Mouse (Mus musculus): Measurements from ENCODE around the gene Zbtb17. TPM values are rescaled to one million over a fixed set of nuclear protein-coding genes. Genes with fewer than 3 reads are reported as not detected.
A peak's percentile ranks its signal among the peaks of the same experiment; 100 is the strongest.

Gene Zbtb17
- polyA plus RNA-seq (2015; fragmentation: Nextera tagmentation; extraction: Ambion mirVana), result 25.6 and 27.2 TPM in 2 replicates

GRCm38 (mm10) chr4:141444451-141445327, at the start of gene Zbtb17:
Gene Zbtb17, plus strand, starts transcription at chr4:141444654.
- Histone ChIP-seq H3K27me3 (replicated peaks) (no peaks in the 10 kb centered on the region), H3K36me3 (peaks cover 9% of the 10 kb centered on the region), H3K9me3 (no peaks in the 10 kb centered on the region), H3K4me1 (replicated peaks) (peaks cover 15% of the 10 kb centered on the region), H3K4me3 (replicated peaks) (peak within 1 kb of the TSS; percentile 100), H3K27ac (peak within 1 kb of the TSS; percentile 70), H3K4me2 (replicated peaks) (peak within 1 kb of the TSS; percentile 77), H3K9ac (peak within 1 kb of the TSS; percentile 95)
- under 1% methylated on average over 88 of the region's 102 CpGs for WGBS
- peak; percentile 94 for ATAC-seq

- WGBS, result 14% methylated on average over 16 of the region's 16 CpGs
- Histone ChIP-seq H3K9me3 (no peaks in the 10 kb centered on the region), H3K4me3 (replicated peaks) (no peak overlapping the region), H3K9ac (0 out of 2 replicates have a peak overlapping the region, but pooled peaks have one; percentile 8), H3K27me3 (replicated peaks) (no peaks in the 10 kb centered on the region), H3K27ac (no peak overlapping the region), H3K4me1 (replicated peaks) (no peaks in the 10 kb centered on the region; the same call in 1 of the 2 replicates), H3K4me2 (replicated peaks) (peak overlapping the region; percentile 50), H3K36me3 (no peaks in the 10 kb centered on the region)
- 0 out of 2 replicates have a peak, but pooled peaks have one; percentile 19 for ATAC-seq
Measured at GRCm38 (mm10) chr4:141394751-141395150, 49.7 kb upstream of the Zbtb17 start.

GRCm38 (mm10) chr4:141397861-141398260, 46.6 kb upstream of the Zbtb17 start:
- Histone ChIP-seq H3K4me3 (replicated peaks) (no peak overlapping the region), H3K9ac (no peak overlapping the region), H3K9me3 (no peaks in the 10 kb centered on the region), H3K4me2 (replicated peaks) (no peak overlapping the region), H3K27me3 (replicated peaks) (no peaks in the 10 kb centered on the region), H3K27ac (no peak overlapping the region), H3K4me1 (replicated peaks) (no peaks in the 10 kb centered on the region; the same call in 1 of the 2 replicates), H3K36me3 (no peaks in the 10 kb centered on the region)
- ATAC-seq, result no peak
- WGBS, result 74% methylated on average over 12 of the region's 12 CpGs

GRCm38 (mm10) chr4:141398545-141398944, 45.9 kb upstream of the Zbtb17 start, which contains the start of gene Clcnka:
Gene Clcnka, minus strand, starts transcription at chr4:141398724.
- Histone ChIP-seq H3K9ac (no peak within 1 kb of the TSS), H3K9me3 (no peaks in the 10 kb centered on the region), H3K4me1 (replicated peaks) (no peaks in the 10 kb centered on the region; the same call in 1 of the 2 replicates), H3K27me3 (replicated peaks) (no peaks in the 10 kb centered on the region), H3K27ac (no peak within 1 kb of the TSS), H3K4me2 (replicated peaks) (no peak within 1 kb of the TSS), H3K36me3 (no peaks in the 10 kb centered on the region), H3K4me3 (replicated peaks) (no peak within 1 kb of the TSS)
- WGBS, result 50% methylated on average over 12 of the region's 12 CpGs
- ATAC-seq, result 0 out of 2 replicates have a peak, but pooled peaks have one; percentile 31

- no peak overlapping the region for H3K9ac ChIP-seq
- H3K27ac ChIP-seq, result no peak overlapping the region
- WGBS, result 84% methylated on average over 15 of the region's 15 CpGs
- H3K27me3 ChIP-seq (replicated peaks), result 0 out of 2 replicates have a peak, but pooled peaks cover 3% of the 10 kb centered on the region
- no peak overlapping the region for H3K4me3 ChIP-seq (replicated peaks)
- ATAC-seq, result no peak
- no peak overlapping the region for H3K4me2 ChIP-seq (replicated peaks)
- H3K36me3 ChIP-seq, result no peaks in the 10 kb centered on the region
- peaks cover 9% of the 10 kb centered on the region for H3K4me1 ChIP-seq (replicated peaks)
- no peaks in the 10 kb centered on the region for H3K9me3 ChIP-seq
Measured at GRCm38 (mm10) chr4:141400171-141400570, 44.3 kb upstream of the Zbtb17 start.

- H3K4me3 ChIP-seq (replicated peaks), result no peak overlapping the region
- H3K4me2 ChIP-seq (replicated peaks), result peak overlapping the region; percentile 55
- H3K9ac ChIP-seq, result peak overlapping the region; percentile 39; the same call in 1 of the 2 replicates
- no peaks in the 10 kb centered on the region for H3K36me3 ChIP-seq
- no peaks in the 10 kb centered on the region for H3K9me3 ChIP-seq
- 0 out of 2 replicates have a peak, but pooled peaks cover 3% of the 10 kb centered on the region for H3K27me3 ChIP-seq (replicated peaks)
- no peak overlapping the region for H3K27ac ChIP-seq
- ATAC-seq, result peak; percentile 84
- WGBS, result 10% methylated on average over 15 of the region's 15 CpGs
- peaks cover 13% of the 10 kb centered on the region for H3K4me1 ChIP-seq (replicated peaks)
Measured at GRCm38 (mm10) chr4:141404518-141405313, 39.7 kb upstream of the Zbtb17 start.

GRCm38 (mm10) chr4:141405314-141405622, 39.2 kb upstream of the Zbtb17 start:
- ATAC-seq, result no peak
- WGBS, result 84% methylated on average over 3 of the region's 3 CpGs
- Histone ChIP-seq H3K36me3 (no peaks in the 10 kb centered on the region), H3K9me3 (no peaks in the 10 kb centered on the region), H3K4me1 (replicated peaks) (peaks cover 13% of the 10 kb centered on the region), H3K4me2 (replicated peaks) (no peak overlapping the region), H3K27me3 (replicated peaks) (0 out of 2 replicates have a peak, but pooled peaks cover 3% of the 10 kb centered on the region), H3K27ac (no peak overlapping the region), H3K9ac (no peak overlapping the region), H3K4me3 (replicated peaks) (no peak overlapping the region)

GRCm38 (mm10) chr4:141406516-141407299, 37.7 kb upstream of the Zbtb17 start:
- no peaks in the 10 kb centered on the region for H3K36me3 ChIP-seq
- H3K9ac ChIP-seq, result 0 out of 2 replicates have a peak overlapping the region, but pooled peaks have one; percentile 12
- 0 out of 2 replicates have a peak, but pooled peaks cover 3% of the 10 kb centered on the region for H3K27me3 ChIP-seq (replicated peaks)
- H3K4me3 ChIP-seq (replicated peaks), result no peak overlapping the region
- no peak overlapping the region for H3K27ac ChIP-seq
- no peaks in the 10 kb centered on the region for H3K9me3 ChIP-seq
- ATAC-seq, result peak; percentile 29; the same call in 1 of the 2 replicates
- no peak overlapping the region for H3K4me2 ChIP-seq (replicated peaks)
- peaks cover 13% of the 10 kb centered on the region for H3K4me1 ChIP-seq (replicated peaks)
- WGBS, result 33% methylated on average over 14 of the region's 14 CpGs

- Histone ChIP-seq H3K4me3 (replicated peaks) (no peak overlapping the region), H3K4me2 (replicated peaks) (no peak overlapping the region), H3K4me1 (replicated peaks) (peaks cover 13% of the 10 kb centered on the region), H3K27ac (no peak overlapping the region), H3K36me3 (no peaks in the 10 kb centered on the region), H3K9ac (no peak overlapping the region), H3K9me3 (no peaks in the 10 kb centered on the region), H3K27me3 (replicated peaks) (0 out of 2 replicates have a peak, but pooled peaks cover 3% of the 10 kb centered on the region)
- ATAC-seq, result no peak
- 85% methylated on average over 3 of the region's 3 CpGs for WGBS
Measured at GRCm38 (mm10) chr4:141408577-141408976, 35.9 kb upstream of the Zbtb17 start.

GRCm38 (mm10) chr4:141411430-141411992, 32.9 kb upstream of the Zbtb17 start:
- Histone ChIP-seq H3K4me2 (replicated peaks) (no peak overlapping the region), H3K9me3 (no peaks in the 10 kb centered on the region), H3K27ac (no peak overlapping the region), H3K9ac (no peak overlapping the region), H3K27me3 (replicated peaks) (no peaks in the 10 kb centered on the region), H3K36me3 (no peaks in the 10 kb centered on the region), H3K4me3 (replicated peaks) (no peak overlapping the region), H3K4me1 (replicated peaks) (0 out of 2 replicates have a peak, but pooled peaks cover 3% of the 10 kb centered on the region)
- ATAC-seq, result no peak
- WGBS, result 23% methylated on average over 22 of the region's 22 CpGs

GRCm38 (mm10) chr4:141415924-141416323, 28.5 kb upstream of the Zbtb17 start, which contains the start of gene Clcnkb:
Gene Clcnkb, minus strand, starts transcription at chr4:141416014.
- H3K4me1 ChIP-seq (replicated peaks), result peaks cover 15% of the 10 kb centered on the region
- no peak for ATAC-seq
- no peak within 1 kb of the TSS for H3K27ac ChIP-seq
- no peak within 1 kb of the TSS for H3K9ac ChIP-seq
- H3K36me3 ChIP-seq, result no peaks in the 10 kb centered on the region
- H3K4me2 ChIP-seq (replicated peaks), result no peak within 1 kb of the TSS
- no peaks in the 10 kb centered on the region for H3K9me3 ChIP-seq
- H3K27me3 ChIP-seq (replicated peaks), result no peaks in the 10 kb centered on the region
- no peak within 1 kb of the TSS for H3K4me3 ChIP-seq (replicated peaks)
- 52% methylated on average over 7 of the region's 7 CpGs for WGBS
